Mouse (Mus musculus): ENCODE results near the gene Rasa4. TPM values are rescaled to one million over a fixed set of nuclear protein-coding genes. Genes with fewer than 3 reads are reported as not detected.
"Not testable (repeated sequence)": the region's sequence is repeated elsewhere in the genome, so short reads cannot be mapped to it uniquely, and the experiment has no call there.

The Rasa4 gene
- total RNA-seq, 2 experiments from 2014 or later: 23.8 to 23.9 TPM

- peak in 1 of 2 experiments; percentile 44 for DNase-seq
- intact Hi-C loops (cut with DNase I): no loop called here
Observed at GRCm38 (mm10) chr5:136155399-136155798, 71.7 kb downstream of the Rasa4 start.

GRCm38 (mm10) chr5:136160084-136160483, 76.4 kb downstream of the Rasa4 start:
- DNase-seq: peak; percentile 70
- intact Hi-C loops (cut with DNase I): not testable (repeated sequence)

Small RNA genes lying within 50 kb of the gene (microRNA-seq; reads per million reads assigned to microRNA genes)
- 3.6 to 4.5 reads per million in 2 experiments for gene Mir7035

Other genes starting within 250 kb of the Rasa4 start
- 100 to 1,000 TPM; 269 to 277 TPM for gene Hspb1, start 196.0 kb upstream of the Rasa4 start, total RNA-seq (2021)
- gene Ywhag, start 149.3 kb upstream of the Rasa4 start, total RNA-seq (2021): 100 to 1,000 TPM; 297 to 301 TPM
- gene Ssc4d, start 109.4 kb upstream of the Rasa4 start, total RNA-seq (2021): 1 to 10 TPM in 1 of 2 experiments, under 1 TPM in 1; 0.57 to 1.1 TPM
- not detected for gene Zp3, start 103.8 kb upstream of the Rasa4 start, total RNA-seq (2021)
- gene Dtx2, start 89.1 kb upstream of the Rasa4 start, total RNA-seq (2021): 1 to 10 TPM; 6.0 to 6.4 TPM
- not detected for gene Upk3b, start 45.4 kb upstream of the Rasa4 start, total RNA-seq (2021)
- not detected for gene Upk3bl, start 29.4 kb upstream of the Rasa4 start, total RNA-seq (2021)
- 10 to 100 TPM; 56.0 to 60.9 TPM for gene Polr2j, start 32.7 kb downstream of the Rasa4 start, total RNA-seq (2021)
- 1 to 10 TPM; 3.7 to 4.0 TPM for gene Lrwd1, start 52.2 kb downstream of the Rasa4 start, total RNA-seq (2021)
- gene Alkbh4, start 52.2 kb downstream of the Rasa4 start, total RNA-seq (2021): 1 to 10 TPM; 3.8 to 4.1 TPM
- 1 to 10 TPM in 1 of 2 experiments, under 1 TPM in 1; 0.82 to 1.2 TPM for gene Orai2, start 86.8 kb downstream of the Rasa4 start, total RNA-seq (2021)
- 10 to 100 TPM; 20.9 to 21.4 TPM for gene Prkrip1, start 115.0 kb downstream of the Rasa4 start, total RNA-seq (2021)
- 1 to 10 TPM; 3.5 to 3.9 TPM for gene Sh2b2, start 162.6 kb downstream of the Rasa4 start, total RNA-seq (2021)